Mouse (Mus musculus) kidney, embryonic 14.5 days (tissue): ENCODE measurements around the gene Eml3. TPM values are rescaled to one million over a fixed set of nuclear protein-coding genes. Genes with fewer than 3 reads are reported as not detected.
A peak's percentile ranks its signal among the peaks of the same experiment; 100 is the strongest.

Experiments
- ATAC-seq: fragments of 200-750 bp; cut with Nextera tagmentation; 2 replicates; pipeline ENCODE4 v1.8.0; 2017; ENCODE audit warnings: moderate number of reproducible peaks, mild to moderate bottlenecking, moderate TSS enrichment, moderate library complexity; ENCODE audit not compliant: low FRiP score, low TSS enrichment
- H3K27ac ChIP-seq: fragments of 300-500 bp; sonication (generic); 2 replicates; pipeline ENCODE4 v1.5.1; 2014; ENCODE audit warnings: low read depth, mild to moderate bottlenecking, low read length, moderate library complexity, mixed read lengths
- H3K27me3 ChIP-seq: fragments of 300-500 bp; sonication (generic); 2 replicates; pipeline ENCODE4 v1.6.1; 2014; ENCODE audit warnings: mild to moderate bottlenecking, low read length; ENCODE audit not compliant: control insufficient read depth, insufficient read depth
- H3K36me3 ChIP-seq: fragments of 300-500 bp; sonication (generic); 2 replicates; pipeline ENCODE4 v1.6.1; 2014; ENCODE audit warnings: low read length, mixed read lengths; ENCODE audit not compliant: control insufficient read depth, insufficient read depth
- H3K4me1 ChIP-seq: fragments of 300-500 bp; sonication (generic); 2 replicates; pipeline ENCODE4 v1.6.1; 2014; ENCODE audit warnings: low read length, mixed read lengths; ENCODE audit not compliant: control insufficient read depth, insufficient read depth
- H3K4me2 ChIP-seq: fragments of 300-500 bp; sonication (generic); replicated peaks from 2 replicates; pipeline ENCODE4 v1.6.1; 2014; ENCODE audit warnings: low read depth, mild to moderate bottlenecking, low read length
- H3K4me3 ChIP-seq: fragments of 300-500 bp; sonication (generic); 2 replicates; pipeline ENCODE4 v1.5.1; 2014; ENCODE audit warnings: mild to moderate bottlenecking, low read length
- H3K9ac ChIP-seq: fragments of 300-500 bp; sonication (generic); 2 replicates; pipeline ENCODE4 v1.6.1; 2014; ENCODE audit warnings: low read depth, mild to moderate bottlenecking, low read length, moderate library complexity
- H3K9me3 ChIP-seq: fragments of 300-500 bp; sonication (generic); 2 replicates; pipeline ENCODE4 v1.6.1; 2016; ENCODE audit warnings: low read length; ENCODE audit not compliant: control insufficient read depth
- WGBS: fragments of 180-500 bp; shearing (Covaris S2); extraction: QIAGEN DNeasy Blood & Tissue Kit; methylation state at CpG from one replicate; pipeline ENCODE4 v1.1.7; 2014; 5-methylcytosine and 5-hydroxymethylcytosine counted together
- polyA plus RNA-seq: library from polyadenylated mRNA; unstranded; fragments of >200 nt; fragmentation: Nextera tagmentation; extraction: Ambion mirVana; gene quantifications from 2 replicates; pipeline ENCODE4 v1.2.1, GENCODE M21; 2014

The Eml3 gene
- polyA plus RNA-seq, result 17.6 and 18.7 TPM in 2 replicates

DNA sequence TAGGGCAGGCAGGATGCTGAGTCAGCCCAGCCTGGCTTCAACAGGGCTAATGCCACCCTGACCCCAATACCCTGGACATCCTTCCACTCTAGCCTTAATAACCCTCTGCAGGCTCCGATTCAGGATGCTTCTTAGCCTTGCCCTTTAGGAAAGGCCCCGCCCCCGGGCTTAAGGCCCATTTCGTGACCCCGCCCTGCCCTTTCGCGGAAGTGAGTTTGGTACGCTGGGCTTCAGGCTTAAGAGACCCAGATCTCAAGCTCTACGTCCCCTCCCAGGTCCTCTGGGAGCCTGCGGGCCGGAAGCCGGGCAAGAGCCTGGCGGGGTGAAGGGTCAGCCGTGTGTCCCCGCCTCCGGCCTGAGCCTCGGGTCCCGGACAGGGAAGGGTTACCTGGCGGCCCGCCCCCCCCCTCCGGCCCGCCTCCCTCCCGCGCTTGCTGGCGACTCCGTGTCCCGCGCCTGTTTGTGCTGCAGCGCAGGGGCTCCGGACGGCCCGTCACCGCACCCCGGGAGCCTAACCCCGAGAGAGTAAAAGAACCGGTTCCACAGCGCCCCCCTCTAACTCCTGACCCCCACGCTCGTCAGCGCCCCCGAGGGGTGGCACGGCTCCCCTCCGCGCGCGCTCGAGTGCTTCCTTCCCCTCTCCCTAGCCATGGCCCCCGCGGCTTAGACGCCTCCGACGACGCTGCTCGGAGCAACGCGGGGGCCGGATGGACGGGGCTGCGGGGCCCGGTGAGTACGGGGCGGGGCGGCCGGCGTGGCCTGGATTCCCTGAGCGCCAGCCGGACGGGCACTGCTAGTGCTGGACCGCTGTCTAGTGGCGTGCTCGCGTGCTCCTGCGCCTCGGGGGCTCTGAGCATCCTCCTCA is at the start of gene Eml3, which contains the start of gene Rom1:
Gene Eml3, plus strand, starts transcription at position 329 of the 865 bp plus-strand sequence.
Gene Rom1, minus strand, starts transcription at position 133 of the 865 bp plus-strand sequence.
- Histone ChIP-seq H3K4me2 (peak within 1 kb of the TSS; percentile 83), H3K36me3 (peaks cover 45% of the 10 kb centered on the region), H3K9me3 (no peaks in the 10 kb centered on the region), H3K9ac (peak within 1 kb of the TSS; percentile 81), H3K4me1 (peaks cover 16% of the 10 kb centered on the region), H3K27ac (peak within 1 kb of the TSS; percentile 83), H3K4me3 (peak within 1 kb of the TSS; percentile 82), H3K27me3 (no peaks in the 10 kb centered on the region)
- under 1% methylated on average over 48 of the region's 74 CpGs for WGBS
- ATAC-seq, result peak; percentile 85

DNA sequence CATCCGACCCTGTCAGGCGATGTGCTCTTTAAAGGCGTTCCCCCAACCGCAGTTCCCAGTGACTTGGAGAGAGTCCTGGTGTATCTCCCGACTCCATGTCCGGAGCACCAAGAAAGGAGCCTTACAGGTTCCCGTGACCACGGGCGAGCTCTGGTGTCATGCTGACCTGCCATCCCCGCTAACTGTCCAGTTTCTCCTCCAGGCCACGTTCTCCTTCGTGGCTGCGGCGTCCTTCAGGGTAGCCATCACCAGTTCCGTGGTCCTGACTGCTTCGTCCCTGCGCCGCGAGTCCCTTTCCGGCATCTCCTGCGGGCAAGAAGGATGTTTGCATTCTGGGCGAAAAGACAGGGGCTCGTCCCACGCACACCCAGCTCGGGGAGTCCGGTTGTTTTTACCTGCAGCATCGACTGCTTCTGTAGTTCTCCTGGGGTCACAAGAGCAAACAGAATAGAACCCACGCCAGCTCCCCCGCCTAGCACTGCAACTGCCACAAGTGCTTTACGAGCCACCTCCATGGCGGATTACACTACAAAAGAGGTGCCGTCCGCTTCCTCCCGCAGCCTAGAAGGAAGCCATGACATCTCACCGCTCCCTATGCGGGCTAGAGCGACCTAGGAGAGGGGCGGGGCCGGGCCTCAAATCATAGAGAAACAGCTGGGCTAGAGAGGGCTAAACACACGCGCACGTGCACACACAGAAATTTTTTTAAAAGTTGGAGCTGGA is 48.9 kb upstream of the Eml3 start, which contains the start of gene Uqcc3:
Gene Uqcc3, minus strand, starts transcription at position 613 of the 723 bp plus-strand sequence.
- H3K27me3 ChIP-seq, result no peaks in the 10 kb centered on the region
- H3K36me3 ChIP-seq, result peaks cover 15% of the 10 kb centered on the region
- H3K4me3 ChIP-seq, result peak within 1 kb of the TSS; percentile 76
- H3K9ac ChIP-seq, result peak within 1 kb of the TSS; percentile 85
- ATAC-seq, result peak; percentile 97
- peak within 1 kb of the TSS; percentile 89 for H3K27ac ChIP-seq
- H3K4me2 ChIP-seq, result peak within 1 kb of the TSS; percentile 76
- H3K9me3 ChIP-seq, result no peaks in the 10 kb centered on the region
- under 1% methylated on average over 42 of the region's 42 CpGs for WGBS
- H3K4me1 ChIP-seq, result no peaks in the 10 kb centered on the region

- peaks cover 9% of the 10 kb centered on the region; the same call in 1 of the 2 replicates for H3K36me3 ChIP-seq
- 18% methylated on average over 3 of the region's 3 CpGs for WGBS
- H3K4me3 ChIP-seq, result peak overlapping the region; percentile 76
- H3K27ac ChIP-seq, result no peak overlapping the region
- no peaks in the 10 kb centered on the region for H3K4me1 ChIP-seq
- H3K27me3 ChIP-seq, result no peaks in the 10 kb centered on the region
- H3K9ac ChIP-seq, result peak overlapping the region; percentile 85
- H3K9me3 ChIP-seq, result no peaks in the 10 kb centered on the region
- peak overlapping the region; percentile 76 for H3K4me2 ChIP-seq
- no peak; the same call in 1 of the 2 replicates for ATAC-seq
These were observed 48.3 kb upstream of the Eml3 start for GRCm38 (mm10) chr19:8881034-8881392.

DNA sequence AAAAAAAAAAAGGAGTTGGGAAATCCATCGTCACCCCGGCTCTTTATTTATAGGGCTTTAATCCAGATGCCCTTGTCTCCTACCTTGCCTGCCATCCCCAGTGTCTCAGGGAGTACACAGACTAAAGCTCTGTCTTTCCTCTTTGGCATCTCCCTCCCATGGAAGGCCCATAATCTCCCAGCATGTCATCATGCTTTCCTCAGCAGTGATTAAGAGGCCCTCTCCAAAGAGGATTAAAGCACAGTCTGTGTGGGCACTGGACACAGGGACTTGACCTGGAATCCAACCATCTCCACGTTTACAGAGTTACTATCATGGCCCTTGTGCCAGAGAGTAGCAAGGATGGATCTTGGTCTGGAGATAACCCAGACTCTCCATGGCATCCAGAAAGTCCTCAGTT is 45.7 kb upstream of the Eml3 start, which contains the start of the genes Lbhd1 and Gm49403:
Gene Lbhd1, plus strand, starts transcription at position 117 of the 400 bp plus-strand sequence.
Gene Gm49403, plus strand, starts transcription at position 315 of the 400 bp plus-strand sequence.
- Histone ChIP-seq H3K27me3 (no peaks in the 10 kb centered on the region), H3K4me2 (no peak within 1 kb of the TSS), H3K36me3 (no peaks in the 10 kb centered on the region), H3K27ac (no peak within 1 kb of the TSS), H3K4me1 (peaks cover 10% of the 10 kb centered on the region; the same call in 1 of the 2 replicates), H3K9me3 (no peaks in the 10 kb centered on the region), H3K4me3 (no peak within 1 kb of the TSS), H3K9ac (no peak within 1 kb of the TSS)
- no peak for ATAC-seq
- 84% methylated on average over 3 of the region's 3 CpGs for WGBS

GRCm38 (mm10) chr19:8886916-8887584 is 42.3 kb upstream of the Eml3 start:
- H3K27me3 ChIP-seq, result no peaks in the 10 kb centered on the region
- H3K9me3 ChIP-seq, result no peaks in the 10 kb centered on the region
- peak overlapping the region; percentile 86; the same call in 1 of the 2 replicates for H3K9ac ChIP-seq
- no peak for ATAC-seq
- H3K4me1 ChIP-seq, result peaks cover 10% of the 10 kb centered on the region; the same call in 1 of the 2 replicates
- peaks cover 13% of the 10 kb centered on the region; the same call in 1 of the 2 replicates for H3K36me3 ChIP-seq
- peak overlapping the region; percentile 56 for H3K4me3 ChIP-seq
- H3K4me2 ChIP-seq, result peak overlapping the region; percentile 66
- WGBS, result 68% methylated on average over 1 of the region's 1 CpGs
- H3K27ac ChIP-seq, result peak overlapping the region; percentile 87; the same call in 1 of the 2 replicates

DNA sequence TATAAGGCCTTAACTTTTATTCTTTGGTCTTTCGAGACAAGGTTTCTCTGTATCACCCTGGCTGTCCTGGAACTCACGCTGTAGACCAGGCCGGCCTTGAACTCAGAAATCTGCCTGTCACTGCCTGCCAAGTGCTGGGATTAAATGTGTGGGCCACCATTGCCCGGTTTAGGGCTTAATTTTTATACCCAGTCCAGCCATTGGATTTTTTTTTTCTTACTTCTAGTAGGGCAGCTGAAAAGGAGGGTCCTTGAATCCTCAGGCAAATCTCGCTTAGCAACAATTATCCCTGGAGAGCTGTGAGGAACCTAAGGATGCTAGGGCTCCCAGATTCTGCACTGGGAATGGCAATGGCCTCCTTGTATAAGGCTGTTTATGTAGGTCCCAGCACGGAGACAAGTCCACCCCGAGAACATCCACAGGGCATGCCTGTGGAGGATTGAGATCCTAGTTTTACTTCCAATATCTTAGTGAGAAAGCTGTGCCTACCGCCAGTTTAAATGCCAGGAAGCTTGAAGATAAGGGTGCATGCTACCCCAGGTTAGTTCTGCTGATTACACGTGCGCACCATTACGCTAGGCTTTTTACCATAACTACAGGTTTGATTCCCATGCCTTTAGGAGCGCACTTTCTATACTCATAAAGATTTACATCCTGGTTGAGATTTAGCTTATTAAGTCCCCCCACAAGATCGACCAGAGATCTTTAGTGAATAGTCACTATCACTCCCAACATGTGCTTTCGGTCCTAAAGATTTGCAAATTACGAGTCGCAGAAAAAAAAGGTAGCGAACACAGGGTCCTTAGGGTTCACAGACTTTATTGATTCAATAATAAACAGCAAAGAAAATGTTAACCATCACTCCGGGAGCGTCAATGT is 41.5 kb upstream of the Eml3 start:
- Histone ChIP-seq H3K4me3 (peak overlapping the region; percentile 56), H3K9ac (peak overlapping the region; percentile 86), H3K27me3 (no peaks in the 10 kb centered on the region), H3K4me2 (peak overlapping the region; percentile 66), H3K36me3 (peaks cover 13% of the 10 kb centered on the region; the same call in 1 of the 2 replicates), H3K27ac (peak overlapping the region; percentile 87), H3K9me3 (no peaks in the 10 kb centered on the region), H3K4me1 (peaks cover 10% of the 10 kb centered on the region; the same call in 1 of the 2 replicates)
- no peak for ATAC-seq
- 14% methylated on average over 19 of the region's 19 CpGs for WGBS

DNA sequence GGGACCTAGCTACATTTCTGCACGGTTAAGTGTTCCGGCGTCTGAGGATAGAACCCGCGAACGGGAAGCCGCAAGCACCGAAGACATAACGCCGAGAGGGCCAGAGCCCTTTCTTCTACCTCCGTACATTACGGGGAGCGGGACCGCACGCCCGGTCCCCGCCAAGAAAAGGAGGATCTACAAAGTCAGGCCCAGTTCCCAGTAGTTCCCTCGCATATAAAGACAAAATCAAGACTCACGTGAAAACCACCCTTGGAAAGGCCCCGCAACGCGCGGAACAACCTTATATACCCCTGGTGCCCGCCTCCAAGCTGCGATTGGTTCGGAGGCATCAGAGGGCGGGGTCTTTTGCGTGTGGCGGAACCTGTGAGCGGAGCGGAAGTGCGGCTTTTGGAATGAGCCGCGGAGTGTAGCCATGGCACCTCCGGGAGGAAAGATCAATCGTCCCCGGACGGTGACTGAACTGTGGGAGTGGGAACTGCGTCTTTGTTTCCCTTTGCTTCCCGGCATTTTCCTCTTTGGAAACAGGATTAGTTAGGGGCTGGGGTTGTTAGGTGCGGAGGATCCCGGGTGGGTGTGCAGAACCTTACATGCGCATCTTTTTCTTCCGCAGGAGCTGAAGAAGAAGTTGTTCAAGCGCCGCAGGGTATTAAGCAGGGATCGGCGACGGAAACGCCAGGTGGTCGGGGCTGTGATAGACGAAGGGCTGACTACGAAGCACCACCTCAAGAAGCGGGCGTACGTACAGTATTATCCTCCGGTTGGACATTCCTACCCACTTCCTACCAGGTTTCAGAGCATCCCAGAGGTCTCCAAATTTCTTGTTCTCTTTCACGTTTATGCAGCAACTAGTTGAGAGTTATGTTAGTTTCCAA is 40.6 kb upstream of the Eml3 start, which contains the start of the genes 1810009A15Rik and Gm49416:
Gene 1810009A15Rik, plus strand, starts transcription at position 343 of the 875 bp plus-strand sequence.
Gene Gm49416, plus strand, starts transcription at position 416 of the 875 bp plus-strand sequence.
- Histone ChIP-seq H3K27me3 (no peaks in the 10 kb centered on the region), H3K4me3 (peak within 1 kb of the TSS; percentile 56), H3K4me2 (peak within 1 kb of the TSS; percentile 66), H3K27ac (peak within 1 kb of the TSS; percentile 87), H3K36me3 (peaks cover 13% of the 10 kb centered on the region; the same call in 1 of the 2 replicates), H3K4me1 (peaks cover 10% of the 10 kb centered on the region; the same call in 1 of the 2 replicates), H3K9me3 (no peaks in the 10 kb centered on the region), H3K9ac (peak within 1 kb of the TSS; percentile 86)
- WGBS, result 1% methylated on average over 58 of the region's 58 CpGs
- peak; percentile 92 for ATAC-seq
